Mouse (Mus musculus) cortical plate, adult 2 months (tissue): ENCODE measurements around the gene Vmn1r7.

Experiments
- CTCF ChIP-seq: fragments of 200-500 bp; IDR thresholded peaks from 2 replicates; pipeline ENCODE4 v1.5.1; 2011; ENCODE audit warnings: mild to moderate bottlenecking, control low read depth, low read length; ENCODE audit not compliant: insufficient read depth; ENCODE audit errors: extremely low read depth
- POLR2A ChIP-seq: fragments of 200-500 bp; IDR thresholded peaks from 2 replicates; pipeline ENCODE4 v1.6.1; 2011; ENCODE audit warnings: mild to moderate bottlenecking, low read length, control low read depth; ENCODE audit not compliant: insufficient read depth; ENCODE audit errors: extremely low read depth

DNA sequence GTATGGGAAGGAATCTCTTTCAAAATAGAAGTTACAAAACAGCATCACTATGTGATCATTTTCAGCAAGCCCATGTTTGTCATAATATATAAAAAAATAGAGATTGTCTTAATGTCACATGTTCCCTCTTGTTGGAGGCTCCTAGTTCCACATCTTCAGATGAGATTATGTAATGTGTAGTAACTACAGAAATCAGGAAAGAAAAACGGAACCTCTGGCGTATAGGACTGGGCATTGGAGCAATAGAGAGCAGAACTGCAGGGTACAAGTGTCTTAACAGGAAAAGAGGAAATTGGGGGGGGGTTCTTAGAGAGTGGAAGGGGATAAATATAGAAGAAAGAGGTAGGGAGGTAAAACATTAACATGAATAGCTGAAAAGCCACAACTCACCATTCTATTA is 9.6 kb upstream of the Vmn1r7 start:
- TF ChIP-seq CTCF (no peak), POLR2A (no peak)
